Mouse (Mus musculus): ENCODE results near the gene Cox19. TPM values are rescaled to one million over a fixed set of nuclear protein-coding genes. Genes with fewer than 3 reads are reported as not detected.
"Not testable (repeated sequence)": the region's sequence is repeated elsewhere in the genome, so short reads cannot be mapped to it uniquely, and the experiment has no call there.

Gene Cox19
- total and polyA plus RNA-seq, 3 experiments: 82.8 to 112 (median 94.8) TPM

- H3K27ac ChIP-seq: no peak overlapping the region
- no peaks in the 10 kb centered on the region; the same call in 1 of the 2 replicates for H3K4me1 ChIP-seq (ENCODE audit: control insufficient read depth, insufficient read depth, low read length)
- H3K79me2 ChIP-seq (replicated peaks; ENCODE audit: control insufficient read depth, insufficient read depth, low read length): no peaks in the 10 kb centered on the region
- intact Hi-C loops (cut with DNase I): loop anchor here (2.0 kb wide), 1 partner anchor 19 kb away; no protein-coding TSS in a partner anchor
- no peak for TF ChIP-seq POLR2A (IDR thresholded peaks at IDR 0.05; ENCODE audit: insufficient read depth, low read depth, low read length)
- TF ChIP-seq CTCF (IDR thresholded peaks at IDR 0.05): no peak
- TF ChIP-seq EP300 (IDR thresholded peaks at IDR 0.05; ENCODE audit: insufficient read depth, low read depth, low read length): no peak
- no peak for DNase-seq
- no peaks in the 10 kb centered on the region for H3K36me3 ChIP-seq (ENCODE audit: control insufficient read depth, insufficient read depth, low read length)
- 92% methylated on average over 4 of the region's 4 CpGs for WGBS
- no peak overlapping the region for H3K4me3 ChIP-seq
- H3K9ac ChIP-seq (ENCODE audit: low read depth, low read length): no peak overlapping the region
- no peaks in the 10 kb centered on the region for H3K27me3 ChIP-seq (ENCODE audit: control insufficient read depth, insufficient read depth, low read length)
Measured at GRCm38 (mm10) chr5:139335634-139336033, 15.6 kb downstream of the Cox19 start.

DNA sequence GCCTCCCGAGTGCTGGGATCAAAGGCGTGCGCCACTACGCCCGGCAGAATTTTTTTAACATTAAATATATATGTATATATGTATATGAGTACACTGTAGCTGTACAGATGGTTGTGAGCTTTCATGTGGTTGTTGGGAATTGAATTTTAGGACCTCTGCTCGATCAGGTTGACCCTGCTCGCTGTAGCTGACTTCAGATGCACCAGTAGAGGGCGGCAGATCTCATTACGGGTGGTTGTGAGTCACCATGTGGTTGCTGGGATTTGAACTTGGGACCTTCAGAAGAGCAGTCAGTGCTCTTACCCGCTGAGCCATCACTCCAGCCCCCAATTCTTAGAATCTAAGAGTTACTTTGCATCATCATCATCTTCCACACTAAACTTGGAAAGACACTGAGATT, 16.8 kb downstream of the Cox19 start:
- DNase-seq; H3K27ac ChIP-seq; intact Hi-C loops (cut with DNase I); H3K79me2 ChIP-seq (replicated peaks; ENCODE audit: control insufficient read depth, insufficient read depth, low read length); H3K4me3 ChIP-seq; H3K27me3 ChIP-seq (ENCODE audit: control insufficient read depth, insufficient read depth, low read length); H3K36me3 ChIP-seq (ENCODE audit: control insufficient read depth, insufficient read depth, low read length); H3K9ac ChIP-seq (ENCODE audit: low read depth, low read length); H3K4me1 ChIP-seq (ENCODE audit: control insufficient read depth, insufficient read depth, low read length): not testable (repeated sequence)
- peak; percentile 35 for TF ChIP-seq CTCF (IDR thresholded peaks at IDR 0.05)
- WGBS: 87% methylated on average over 10 of the region's 10 CpGs

DNA sequence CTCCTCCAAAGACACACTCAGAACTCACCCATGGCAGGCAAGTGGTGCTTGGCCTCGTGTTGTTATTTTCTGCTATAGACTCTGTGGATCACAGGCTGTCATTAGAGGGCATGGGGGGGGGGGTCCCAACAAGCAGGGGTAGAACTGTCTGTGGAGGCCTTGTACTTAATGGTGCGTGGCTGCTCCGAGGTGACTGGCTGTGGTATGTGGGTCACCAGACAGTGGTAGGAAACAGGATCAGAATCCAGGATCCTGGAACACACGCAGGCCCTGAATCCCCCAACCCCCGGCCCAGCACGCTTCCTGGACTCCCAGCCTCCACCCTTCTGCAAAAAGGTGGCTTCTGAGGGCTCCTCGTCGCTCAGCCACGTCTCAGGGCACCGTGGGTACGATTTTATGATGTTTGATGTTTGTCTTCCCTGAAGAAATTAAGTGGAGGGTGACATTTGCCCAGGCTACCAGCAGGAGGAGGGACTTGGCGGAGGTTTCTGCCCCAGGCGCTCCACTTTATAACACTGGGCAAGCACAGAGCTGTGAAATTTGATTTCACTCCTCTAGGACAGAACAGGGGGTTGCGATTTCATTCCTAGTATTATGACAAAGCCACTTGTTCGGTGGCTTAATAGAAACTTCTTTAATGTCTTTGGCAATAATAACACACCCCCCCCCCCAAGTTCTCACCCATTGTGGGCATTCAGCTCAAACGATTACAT, 17.8 kb downstream of the Cox19 start:
- DNase-seq: no peak
- TF ChIP-seq CTCF (IDR thresholded peaks at IDR 0.05) (0 out of 2 replicates have a peak, but pooled peaks have one; percentile 7), POLR2A (IDR thresholded peaks at IDR 0.05; ENCODE audit: insufficient read depth, low read depth, low read length) (no peak), EP300 (IDR thresholded peaks at IDR 0.05; ENCODE audit: insufficient read depth, low read depth, low read length) (no peak)
- Histone ChIP-seq H3K27me3 (ENCODE audit: control insufficient read depth, insufficient read depth, low read length) (no peaks in the 10 kb centered on the region), H3K9ac (ENCODE audit: low read depth, low read length) (no peak overlapping the region), H3K4me1 (ENCODE audit: control insufficient read depth, insufficient read depth, low read length) (no peaks in the 10 kb centered on the region), H3K4me3 (no peak overlapping the region), H3K36me3 (ENCODE audit: control insufficient read depth, insufficient read depth, low read length) (no peaks in the 10 kb centered on the region), H3K79me2 (replicated peaks; ENCODE audit: control insufficient read depth, insufficient read depth, low read length) (no peaks in the 10 kb centered on the region), H3K27ac (no peak overlapping the region)
- 85% methylated on average over 16 of the region's 16 CpGs for WGBS
- intact Hi-C loops (cut with DNase I): no loop called here

GRCm38 (mm10) chr5:139332590-139333272, 18.5 kb downstream of the Cox19 start:
- H3K27ac ChIP-seq: no peak overlapping the region
- 77% methylated on average over 8 of the region's 8 CpGs for whole genome bisulfite sequencing
- intact Hi-C loops (cut with DNase I): no loop called here
- H3K27me3 ChIP-seq (ENCODE audit: control insufficient read depth, insufficient read depth, low read length): no peaks in the 10 kb centered on the region
- H3K36me3 ChIP-seq (ENCODE audit: control insufficient read depth, insufficient read depth, low read length): no peaks in the 10 kb centered on the region
- no peak overlapping the region for H3K9ac ChIP-seq (ENCODE audit: low read depth, low read length)
- no peaks in the 10 kb centered on the region for H3K4me1 ChIP-seq (ENCODE audit: control insufficient read depth, insufficient read depth, low read length)
- TF ChIP-seq CTCF (IDR thresholded peaks at IDR 0.05) (no peak), POLR2A (IDR thresholded peaks at IDR 0.05; ENCODE audit: insufficient read depth, low read depth, low read length) (no peak), EP300 (IDR thresholded peaks at IDR 0.05; ENCODE audit: insufficient read depth, low read depth, low read length) (no peak)
- no peaks in the 10 kb centered on the region for H3K79me2 ChIP-seq (replicated peaks; ENCODE audit: control insufficient read depth, insufficient read depth, low read length)
- no peak for DNase-seq
- H3K4me3 ChIP-seq: no peak overlapping the region

- Histone ChIP-seq H3K27me3 (ENCODE audit: control insufficient read depth, insufficient read depth, low read length) (no peaks in the 10 kb centered on the region), H3K4me1 (ENCODE audit: control insufficient read depth, insufficient read depth, low read length) (no peaks in the 10 kb centered on the region), H3K36me3 (ENCODE audit: control insufficient read depth, insufficient read depth, low read length) (no peaks in the 10 kb centered on the region), H3K4me3 (no peak overlapping the region), H3K27ac (no peak overlapping the region), H3K79me2 (replicated peaks; ENCODE audit: control insufficient read depth, insufficient read depth, low read length) (no peaks in the 10 kb centered on the region), H3K9ac (ENCODE audit: low read depth, low read length) (no peak overlapping the region)
- intact Hi-C loops (cut with DNase I): loop anchor here (1.0 kb wide), 1 partner anchor 174 kb away; no protein-coding TSS in a partner anchor
- peak; percentile 69 to 87 for DNase-seq
- WGBS: 23% methylated on average over 8 of the region's 8 CpGs
- TF ChIP-seq CTCF (IDR thresholded peaks at IDR 0.05) (peak; percentile 97), EP300 (IDR thresholded peaks at IDR 0.05; ENCODE audit: insufficient read depth, low read depth, low read length) (0 out of 2 replicates have a peak, but pooled peaks have one; percentile 40), POLR2A (IDR thresholded peaks at IDR 0.05; ENCODE audit: insufficient read depth, low read depth, low read length) (no peak)
Measured at GRCm38 (mm10) chr5:139331742-139332141, 19.5 kb downstream of the Cox19 start.

DNA sequence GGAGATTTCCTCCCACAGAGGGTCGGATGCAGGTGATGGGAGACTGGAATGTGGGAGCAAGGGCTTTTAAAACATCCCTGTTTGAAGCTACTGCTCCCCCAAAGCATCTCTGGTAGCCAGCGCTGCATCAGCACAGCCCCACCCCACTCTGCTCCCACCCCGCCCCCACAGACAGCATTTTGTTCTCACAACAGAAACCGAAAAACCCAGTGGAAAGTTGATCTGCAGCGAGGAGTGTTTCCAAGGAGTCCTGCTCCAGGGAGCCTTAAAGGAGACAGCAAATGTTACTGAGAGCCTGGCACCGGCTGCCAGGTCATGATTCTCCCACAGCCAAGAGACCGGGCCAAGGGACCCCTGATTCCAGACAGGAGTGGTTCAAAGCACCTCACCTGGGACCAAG, 20.5 kb downstream of the Cox19 start:
- Histone ChIP-seq H3K36me3 (ENCODE audit: control insufficient read depth, insufficient read depth, low read length) (no peaks in the 10 kb centered on the region), H3K4me3 (no peak overlapping the region), H3K9ac (ENCODE audit: low read depth, low read length) (no peak overlapping the region), H3K27ac (no peak overlapping the region), H3K27me3 (ENCODE audit: control insufficient read depth, insufficient read depth, low read length) (no peaks in the 10 kb centered on the region), H3K79me2 (replicated peaks; ENCODE audit: control insufficient read depth, insufficient read depth, low read length) (no peaks in the 10 kb centered on the region), H3K4me1 (ENCODE audit: control insufficient read depth, insufficient read depth, low read length) (no peaks in the 10 kb centered on the region)
- 66% methylated on average over 7 of the region's 7 CpGs for WGBS
- no peak for TF ChIP-seq EP300 (IDR thresholded peaks at IDR 0.05; ENCODE audit: insufficient read depth, low read depth, low read length)
- TF ChIP-seq CTCF (IDR thresholded peaks at IDR 0.05): no peak
- TF ChIP-seq POLR2A (IDR thresholded peaks at IDR 0.05; ENCODE audit: insufficient read depth, low read depth, low read length): no peak
- DNase-seq: no peak
- intact Hi-C loops (cut with DNase I): loop anchor here (1.0 kb wide), 1 partner anchor 175 kb away; no protein-coding TSS in a partner anchor

Measured in heart, adult 2 months (tissue).